Mouse (Mus musculus) liver, adult (tissue): Measurements from ENCODE around the gene Cyb561a3.
A peak's percentile ranks its signal among the peaks of the same experiment; 100 is the strongest.

Source experiments
- GATA4 ChIP-seq: IDR thresholded peaks from 2 replicates; pipeline ENCODE4 v1.6.1; 2014; ENCODE audit warnings: mild to moderate bottlenecking, low read length; ENCODE audit not compliant: insufficient replicate concordance

The Cyb561a3 gene

GRCm38 (mm10) chr19:10576690-10577561 lies at the start of gene Cyb561a3, which contains the start of gene Tmem138:
Gene Cyb561a3, plus strand, starts transcription at chr19:10577172.
Gene Tmem138, minus strand, starts transcription at chr19:10577362.
- peak; percentile 72 for TF ChIP-seq GATA4

GRCm38 (mm10) chr19:10530082-10530481 lies 46.9 kb upstream of the Cyb561a3 start:
- no peak for TF ChIP-seq GATA4

GRCm38 (mm10) chr19:10539454-10539853 lies 37.5 kb upstream of the Cyb561a3 start:
- no peak for TF ChIP-seq GATA4

DNA sequence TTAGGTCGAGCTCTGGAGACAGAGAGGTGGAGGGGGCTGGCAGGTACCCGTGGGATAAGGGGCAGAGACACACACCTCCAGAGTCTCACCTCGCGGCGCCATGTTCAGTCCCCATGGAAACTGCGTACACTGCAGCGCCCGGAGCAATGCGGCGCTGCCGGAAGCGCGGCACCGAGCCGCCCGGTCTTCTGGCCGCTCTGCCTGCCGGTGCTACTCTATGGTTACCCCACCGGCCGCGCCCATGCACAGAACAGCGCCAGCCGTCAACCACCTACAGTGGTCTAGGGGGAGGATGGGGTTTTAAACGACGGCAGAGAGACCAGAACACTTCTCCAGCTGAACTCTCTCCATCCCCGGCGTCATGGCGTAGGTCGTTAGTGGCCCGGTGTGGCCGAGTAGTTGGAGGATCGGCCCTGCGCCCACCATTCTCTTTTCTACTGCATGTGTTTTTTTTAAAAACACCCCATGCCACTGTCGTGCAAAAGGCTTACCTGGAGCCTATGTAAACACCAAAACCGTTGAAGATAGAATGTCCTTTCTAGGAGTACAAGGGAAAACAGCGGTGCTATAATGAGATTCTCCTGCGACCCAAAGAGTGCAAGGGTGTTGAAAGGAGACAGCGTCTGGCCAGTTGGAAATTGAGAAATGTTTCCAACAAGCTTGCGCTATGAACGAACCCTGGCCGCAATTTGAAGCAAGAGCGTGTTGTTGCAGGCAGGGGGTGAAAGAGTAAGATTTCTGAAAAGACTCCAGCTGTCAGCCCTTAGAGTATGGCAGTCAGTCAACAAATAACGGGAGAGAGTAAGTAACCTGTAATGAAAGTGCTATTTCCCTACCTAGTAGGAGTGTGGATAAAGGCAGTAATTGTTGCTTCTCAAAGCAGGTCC lies 21.1 kb upstream of the Cyb561a3 start, which contains the start of gene Tmem216:
Gene Tmem216 (minus strand): TSS at position 615 of the 887 bp plus-strand sequence.
- TF ChIP-seq GATA4, result no peak; the same call in 1 of the 2 replicates

DNA sequence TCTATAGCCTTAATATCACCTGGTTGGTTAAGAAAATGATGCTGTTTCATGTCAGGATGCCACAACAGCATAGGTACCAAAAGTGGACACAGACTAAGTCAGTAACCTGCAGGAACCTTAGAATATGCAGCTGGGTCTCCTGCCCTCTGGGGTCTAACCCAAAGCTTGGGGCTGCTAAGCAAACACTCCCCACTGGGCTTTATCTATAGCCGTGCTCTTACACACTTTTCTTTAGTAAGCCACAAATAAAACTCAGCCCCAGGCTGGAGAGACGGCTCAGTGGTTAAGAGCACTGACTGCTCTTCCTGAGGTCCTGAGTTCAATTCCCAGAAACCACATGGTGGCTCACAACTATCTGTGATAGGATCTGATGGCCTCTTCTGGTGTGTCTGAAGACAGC lies 20.0 kb upstream of the Cyb561a3 start:
- TF ChIP-seq GATA4, result no peak

GRCm38 (mm10) chr19:10557430-10557829 lies 19.5 kb upstream of the Cyb561a3 start:
- TF ChIP-seq GATA4, result no peak

GRCm38 (mm10) chr19:10560108-10560507 lies 16.9 kb upstream of the Cyb561a3 start:
- no peak for TF ChIP-seq GATA4

GRCm38 (mm10) chr19:10561558-10562314 lies 15.2 kb upstream of the Cyb561a3 start:
- peak; percentile 72; the same call in 1 of the 2 replicates for TF ChIP-seq GATA4

- TF ChIP-seq GATA4, result no peak
These were observed 14.6 kb upstream of the Cyb561a3 start for GRCm38 (mm10) chr19:10562351-10562750.

- no peak for TF ChIP-seq GATA4
These were observed 12.7 kb upstream of the Cyb561a3 start for GRCm38 (mm10) chr19:10564278-10564677.

- TF ChIP-seq GATA4, result no peak; the same call in 1 of the 2 replicates
These were observed 11.8 kb upstream of the Cyb561a3 start for GRCm38 (mm10) chr19:10565217-10565616.

DNA sequence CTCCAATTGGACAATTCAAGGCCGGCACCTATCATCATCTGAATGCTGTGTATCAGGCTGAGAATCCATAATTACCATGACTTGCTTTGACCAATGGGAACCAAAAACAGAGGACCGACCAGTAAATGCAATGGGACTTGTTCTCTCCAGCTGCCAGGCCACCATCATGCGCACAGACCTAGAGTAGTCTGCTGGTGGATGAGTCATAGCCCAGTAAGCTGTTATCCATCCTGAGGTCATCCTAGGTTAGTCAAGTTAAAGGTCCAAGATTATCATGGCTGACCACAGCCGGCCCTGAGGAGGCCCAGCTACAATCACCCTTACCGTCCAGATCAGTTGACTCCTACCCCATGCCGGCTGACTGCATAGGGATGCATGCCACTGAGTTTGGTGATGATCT lies 7.3 kb upstream of the Cyb561a3 start:
- no peak for TF ChIP-seq GATA4

- TF ChIP-seq GATA4, result no peak
These were observed 3.1 kb downstream of the Cyb561a3 start for GRCm38 (mm10) chr19:10580102-10580501.

- TF ChIP-seq GATA4, result no peak
These were observed 3.8 kb downstream of the Cyb561a3 start for GRCm38 (mm10) chr19:10580761-10581160.

DNA sequence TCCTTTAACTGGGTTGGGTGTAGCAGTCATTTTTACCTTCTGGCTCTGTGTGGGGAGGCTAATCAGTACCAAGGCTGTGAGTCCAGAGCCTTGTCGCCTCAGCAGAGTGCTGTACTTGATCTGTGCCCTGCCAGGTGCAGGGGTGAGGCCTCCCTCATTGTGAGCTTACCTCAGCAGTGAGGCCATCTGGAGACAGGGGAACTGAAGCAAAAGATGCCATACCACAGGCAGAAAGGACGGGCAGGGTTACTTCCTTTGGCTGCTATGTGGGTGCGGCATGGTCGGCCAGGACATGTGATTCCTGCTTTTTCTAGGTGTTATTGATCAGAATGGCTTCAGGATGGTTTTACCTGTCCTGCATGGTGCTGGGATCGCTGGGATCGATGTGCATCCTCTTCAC lies 5.0 kb downstream of the Cyb561a3 start:
- no peak for TF ChIP-seq GATA4
